Mouse (Mus musculus): Measurements from ENCODE around the gene Rab40c.

GRCm38 (mm10) chr17:25959630-25960467, 40.3 kb upstream of the Rab40c start:
- no peak; the same call in 1 of the 2 replicates for TF ChIP-seq CTCF (IDR thresholded peaks at IDR 0.05; ENCODE audit: low read depth)
- TF ChIP-seq EP300 (IDR thresholded peaks at IDR 0.05; ENCODE audit: low read depth), result no peak
